Mouse (Mus musculus): ENCODE measurements at regions not wholly inside any gene's neighbourhood (a gene's known extent, or its start where the extent isn't known, plus 50 kb on each side); places are given as distances from the start of the nearest gene placed in this dataset.

DNA sequence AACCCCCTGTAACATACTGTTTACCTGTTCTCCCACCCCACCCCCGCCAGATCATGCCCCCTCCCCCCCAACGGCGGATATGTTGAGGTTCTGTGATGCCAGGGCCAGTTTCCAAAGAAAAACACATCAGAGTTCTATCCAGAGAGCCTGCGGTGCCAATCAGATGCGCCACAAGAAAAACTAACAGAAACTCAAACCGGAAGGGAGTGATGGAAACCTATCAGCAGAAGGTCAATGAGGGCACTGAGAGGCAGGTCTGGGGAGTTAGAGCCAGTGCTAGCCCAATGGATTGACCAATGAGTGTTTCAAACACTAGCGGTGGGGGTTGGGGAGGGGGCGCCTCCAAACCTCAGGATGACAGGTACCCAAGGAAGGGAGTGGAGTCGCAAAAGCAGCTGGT, 132.7 kb upstream of the Dynlrb2 start:
- no peaks in the 10 kb centered on the region for H3K79me2 ChIP-seq (ENCODE audit: control insufficient read depth, insufficient read depth, low read length, poor library complexity)
- no peak overlapping the region for H3K4me3 ChIP-seq (ENCODE audit: control insufficient read depth in 1 of 2, insufficient read depth in 1 of 2, low read depth in 2 of 2, low read length in 2 of 2)
- no peaks in the 10 kb centered on the region for H3K9me3 ChIP-seq (replicated peaks; ENCODE audit: insufficient read depth, low read length)
- no peaks in the 10 kb centered on the region for H3K36me3 ChIP-seq (ENCODE audit: control insufficient read depth in 1 of 2, insufficient read depth in 2 of 2, low read length in 2 of 2)
- H3K27me3 ChIP-seq (ENCODE audit: control insufficient read depth in 1 of 2, insufficient read depth in 2 of 2, low read length in 2 of 2): no peaks in the 10 kb centered on the region
- H3K4me1 ChIP-seq (ENCODE audit: control insufficient read depth in 1 of 2, insufficient read depth in 2 of 2, low read length in 2 of 2): no peaks in the 10 kb centered on the region
- no peak for DNase-seq (ENCODE audit: low read depth, low spot score)
- no peak overlapping the region for H3K9ac ChIP-seq (ENCODE audit: control insufficient read depth, low read depth, low read length, poor library complexity, severe bottlenecking)
- TF ChIP-seq TAL1 (IDR thresholded peaks at IDR 0.05; ENCODE audit: low read length): no peak
- TF ChIP-seq NRF1 (IDR thresholded peaks at IDR 0.05; ENCODE audit: insufficient read depth, low read depth, low read length, poor library complexity, severe bottlenecking): no peak
- H3K27ac ChIP-seq (ENCODE audit: control insufficient read depth, low read depth, low read length): no peak overlapping the region

DNA sequence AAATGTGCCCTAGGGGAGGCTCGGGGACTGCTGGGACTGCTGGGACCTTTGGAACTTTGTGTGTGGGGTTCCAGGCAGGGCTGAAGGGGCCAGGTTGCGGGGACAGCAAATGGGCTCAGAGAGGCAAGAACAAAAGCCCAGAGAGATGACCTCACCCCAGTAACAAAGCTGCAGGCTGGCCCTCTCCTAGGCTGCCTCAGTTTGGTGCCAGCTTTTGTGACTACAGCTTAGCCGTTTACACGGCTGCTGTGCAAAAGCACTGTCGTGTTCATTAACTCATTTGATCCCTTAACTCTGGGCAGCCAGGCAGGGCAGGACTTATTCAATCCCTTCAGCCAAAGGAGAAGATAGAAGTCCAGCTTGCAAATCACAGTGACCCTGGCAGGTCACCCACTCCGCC, 137.3 kb upstream of the Dynlrb2 start:
- no peak for DNase-seq (ENCODE audit: low read depth, low spot score)
- Histone ChIP-seq H3K9me3 (replicated peaks; ENCODE audit: insufficient read depth, low read length) (no peaks in the 10 kb centered on the region), H3K4me1 (ENCODE audit: control insufficient read depth in 1 of 2, insufficient read depth in 2 of 2, low read length in 2 of 2) (no peaks in the 10 kb centered on the region), H3K27ac (ENCODE audit: control insufficient read depth, low read depth, low read length) (no peak overlapping the region), H3K9ac (ENCODE audit: control insufficient read depth, low read depth, low read length, poor library complexity, severe bottlenecking) (no peak overlapping the region), H3K36me3 (ENCODE audit: control insufficient read depth in 1 of 2, insufficient read depth in 2 of 2, low read length in 2 of 2) (no peaks in the 10 kb centered on the region), H3K27me3 (ENCODE audit: control insufficient read depth in 1 of 2, insufficient read depth in 2 of 2, low read length in 2 of 2) (no peaks in the 10 kb centered on the region), H3K79me2 (ENCODE audit: control insufficient read depth, insufficient read depth, low read length, poor library complexity) (no peaks in the 10 kb centered on the region), H3K4me3 (ENCODE audit: control insufficient read depth in 1 of 2, insufficient read depth in 1 of 2, low read depth in 2 of 2, low read length in 2 of 2) (no peak overlapping the region)
- TF ChIP-seq MXI1 (IDR thresholded peaks at IDR 0.05; ENCODE audit: low read depth, low read length) (no peak), POLR2A (IDR thresholded peaks at IDR 0.05; ENCODE audit: control insufficient read depth in 1 of 2, insufficient read depth in 1 of 2, low read depth in 1 of 2, low read length in 2 of 2, poor library complexity in 1 of 2) (no peak), ZNF384 (IDR thresholded peaks at IDR 0.05; ENCODE audit: low read depth, low read length) (no peak)

DNA sequence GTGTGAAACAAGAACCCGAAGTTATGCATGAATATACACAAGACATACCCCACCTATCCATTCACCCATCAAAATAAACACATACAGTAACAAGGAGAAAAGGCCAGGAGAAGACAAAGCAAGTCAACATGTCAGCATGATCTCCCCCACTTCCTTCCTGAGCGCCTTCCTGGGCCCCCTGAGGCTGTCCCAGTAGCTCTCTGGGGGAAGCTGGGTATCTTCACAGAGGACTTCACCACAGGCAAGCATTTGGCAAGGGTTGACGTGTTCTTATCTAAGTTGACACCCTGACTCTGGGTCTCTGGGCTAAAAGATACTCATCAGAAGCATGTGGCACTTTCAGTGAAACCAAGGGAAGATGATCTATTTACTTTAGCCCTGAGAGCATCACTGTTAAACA, 138.1 kb upstream of the Dynlrb2 start:
- Histone ChIP-seq H3K4me1 (ENCODE audit: control insufficient read depth in 1 of 2, insufficient read depth in 2 of 2, low read length in 2 of 2) (no peaks in the 10 kb centered on the region), H3K79me2 (ENCODE audit: control insufficient read depth, insufficient read depth, low read length, poor library complexity) (no peaks in the 10 kb centered on the region), H3K36me3 (ENCODE audit: control insufficient read depth in 1 of 2, insufficient read depth in 2 of 2, low read length in 2 of 2) (no peaks in the 10 kb centered on the region), H3K27me3 (ENCODE audit: control insufficient read depth in 1 of 2, insufficient read depth in 2 of 2, low read length in 2 of 2) (no peaks in the 10 kb centered on the region), H3K4me3 (ENCODE audit: control insufficient read depth in 1 of 2, insufficient read depth in 1 of 2, low read depth in 2 of 2, low read length in 2 of 2) (no peak overlapping the region), H3K9me3 (replicated peaks; ENCODE audit: insufficient read depth, low read length) (no peaks in the 10 kb centered on the region), H3K27ac (ENCODE audit: control insufficient read depth, low read depth, low read length) (no peak overlapping the region), H3K9ac (ENCODE audit: control insufficient read depth, low read depth, low read length, poor library complexity, severe bottlenecking) (no peak overlapping the region)
- DNase-seq (ENCODE audit: low read depth, low spot score): no peak
- TF ChIP-seq KAT2A (conservative IDR thresholded peaks at IDR 0.05; ENCODE audit: low read depth, low read length) (no peak), TCF12 (IDR thresholded peaks at IDR 0.05; ENCODE audit: low read depth, low read length) (no peak), MYC (IDR thresholded peaks at IDR 0.05; ENCODE audit: low read depth, low read length) (no peak), EP300 (IDR thresholded peaks at IDR 0.05; ENCODE audit: low read depth in 1 of 2, low read length in 2 of 2) (no peak), GATA1 (IDR thresholded peaks at IDR 0.05; ENCODE audit: low read depth, low read length) (no peak), JUND (IDR thresholded peaks at IDR 0.05; ENCODE audit: low read depth, low read length) (no peak), SIN3A (IDR thresholded peaks at IDR 0.05; ENCODE audit: low read length) (no peak), POLR2A (IDR thresholded peaks at IDR 0.05; ENCODE audit: control insufficient read depth in 1 of 2, insufficient read depth in 1 of 2, low read depth in 1 of 2, low read length in 2 of 2, poor library complexity in 1 of 2) (no peak), MEF2A (IDR thresholded peaks at IDR 0.05; ENCODE audit: extremely low read depth, insufficient replicate concordance, low read depth, low read length, poor library complexity, severe bottlenecking) (no peak)

All from MEL (cell line).